ENCODE assay signal across 8 mouse cellular contexts in the genomic region with DNA sequence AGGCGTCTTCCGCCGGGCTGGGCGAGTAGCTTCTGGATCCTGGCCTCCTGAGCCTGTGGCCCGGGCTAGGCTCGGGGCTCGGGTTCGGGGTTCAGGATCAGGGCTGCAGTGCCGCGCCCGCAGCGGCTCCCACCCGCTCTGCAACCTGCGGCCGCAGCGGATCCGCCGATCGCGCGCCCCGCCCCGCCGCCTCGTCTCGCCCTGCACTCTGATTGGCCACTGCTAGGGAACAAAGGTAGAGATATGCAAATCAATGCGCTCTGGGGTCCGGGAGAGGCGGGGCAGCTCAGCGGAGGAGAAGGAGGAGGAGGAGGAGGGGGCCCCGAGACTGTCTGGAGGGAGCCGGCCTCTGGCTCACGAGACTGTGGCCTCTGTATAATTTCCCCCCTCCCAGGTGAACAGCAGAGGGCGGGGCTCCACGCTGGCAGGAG. TPM values are rescaled to one million over a fixed set of nuclear protein-coding genes. Genes with fewer than 3 reads are reported as not detected.
A peak's percentile ranks its signal among the peaks of the same experiment; 100 is the strongest.
DNase-seq lines count a peak whose midpoint lies in the region; ATAC-seq and TF ChIP-seq lines count a peak whose summit lies in the region.

Gene Tspan13, minus strand, starts transcription at position 153 of the 431 bp plus-strand sequence.

- no peak for TF ChIP-seq CTCF in cortical plate, adult 2 months (IDR thresholded peaks at IDR 0.05; ENCODE audit: extremely low read depth, insufficient read depth, low read length)
- TF ChIP-seq CTCF in left cerebral cortex, adult 2 months (IDR thresholded peaks at IDR 0.05) = peak; percentile 3; the same call in 1 of the 2 replicates

- peak within 1 kb of the TSS; percentile 97 for H3K27ac ChIP-seq in cortical plate, adult 2 months (ENCODE audit: insufficient read depth, low read length)
- peak within 1 kb of the TSS; percentile 99 for H3K27ac ChIP-seq in left cerebral cortex, adult 2 months
- H3K27ac ChIP-seq in macrophage = no peak within 1 kb of the TSS

- peak; percentile 83 for ATAC-seq in activated CD4-positive, CD25-positive, alpha-beta regulatory T cell, adult 4 months

- peak; percentile 78 for TF ChIP-seq POLR2A in cortical plate, adult 2 months (IDR thresholded peaks at IDR 0.05; ENCODE audit: extremely low read depth, insufficient read depth, low read length)

- H3K4me3 ChIP-seq in cortical plate, adult 2 months (ENCODE audit: insufficient read depth, low read length) = peak within 1 kb of the TSS; percentile 97
- peak within 1 kb of the TSS; percentile 75 for H3K4me3 ChIP-seq in left cerebral cortex, adult 2 months
- H3K4me3 ChIP-seq in macrophage (ENCODE audit: inconsistent target) = peak within 1 kb of the TSS; percentile 28

- H3K4me1 ChIP-seq in cortical plate, adult 2 months (ENCODE audit: control insufficient read depth, insufficient read depth, low read length) = no peaks in the 10 kb centered on the region

- intact Hi-C loops in left cerebral cortex, adult 2 months (cut with DNase I) = no loop called here

- H3K79me2 ChIP-seq in macrophage (ENCODE audit: inconsistent target) = no peaks in the 10 kb centered on the region

- DNase-seq in gastrocnemius, postnatal 10 days = peak; percentile 53
- DNase-seq in hindlimb bud, embryonic 11.5 days (ENCODE audit: extremely low spot score, low read depth, low spot score) = peak; percentile 42
- DNase-seq in left cerebral cortex, adult 2 months (ENCODE audit: extremely low spot score in 1 of 2, low spot score in 2 of 2) = peak; percentile 89 to 93
- peak; percentile 81 for DNase-seq in retina, postnatal 7 days (ENCODE audit: low read depth, low spot score)
- peak; percentile 78 for DNase-seq in urinary bladder, adult 2 months (ENCODE audit: low spot score)

- 4% methylated on average over 34 of the region's 35 CpGs for WGBS in macrophage (ENCODE audit: missing documents)

- H3K36me3 ChIP-seq in macrophage (ENCODE audit: inconsistent target) = no peaks in the 10 kb centered on the region

RNA-seq across cellular contexts. Expression of gene Tspan13, which starts in this region (rescaled TPM):
- polyA plus RNA-seq in activated CD4-positive, CD25-positive, alpha-beta regulatory T cell, adult 4 months (2017; shearing (Covaris generic)) = 100 to 1,000 TPM; 175 to 254 TPM
- 168 and 176 TPM in 2 replicates for polyA plus RNA-seq in cortical plate, adult 2 months (2012; rRNA removed)
- 10 to 100 TPM; 50.8 to 59.4 TPM for total RNA-seq in gastrocnemius, postnatal 10 days (2021)
- 100 to 1,000 TPM; 197 to 200 TPM for total RNA-seq in left cerebral cortex, adult 2 months (2021)
- total RNA-seq in macrophage (2018; cell fraction: chromatin; rRNA removed) = 10 to 100 TPM in 6 of 26 experiments, 1 to 10 TPM in 19, under 1 TPM in 1; 0.77 to 25.1 (median 3.7) TPM
- total RNA-seq in macrophage (2018; cell fraction: cytosol; rRNA removed) = 10 to 100 TPM in 13 of 26 experiments, 1 to 10 TPM in 13; 3.0 to 29.9 (median 13.5) TPM
- 10 to 100 TPM in 12 of 26 experiments, 1 to 10 TPM in 14; 2.4 to 28.3 (median 8.9) TPM for total RNA-seq in macrophage (2018; cell fraction: nucleus; rRNA removed)
- 10.1 to 18.2 TPM (median 17.7 TPM) in 3 replicates for polyA plus RNA-seq in macrophage (2018)
- polyA plus RNA-seq in urinary bladder, adult 2 months (2012; rRNA removed) = 111 and 116 TPM in 2 replicates

Comparison
In these comparisons a context has a peak if more than half of its experiments do, and no peak if none do; other contexts are left out.
1. H3K4me3 ChIP-seq: peak in every context shown above with its lines; median percentile 97 in cortical plate, adult 2 months; 75 in left cerebral cortex, adult 2 months; 28 in macrophage.